Mouse (Mus musculus): Measurements from ENCODE around the gene Foxi2.

- TF ChIP-seq CTCF (IDR thresholded peaks at IDR 0.05; ENCODE audit: extremely low read depth, insufficient read length, insufficient replicate concordance, low read depth, low read length) (no peak), POLR2A (IDR thresholded peaks at IDR 0.05; ENCODE audit: low read depth, low read length) (no peak)
These were observed at the start of gene Foxi2 for GRCm38 (mm10) chr7:135410237-135410965.
